31 mouse cellular contexts compared by ENCODE assay signal in genomic region chr5:44667383-44667782, GRCm38 (mm10).
DNase-seq lines count a peak whose midpoint lies in the region; ATAC-seq and TF ChIP-seq lines count a peak whose summit lies in the region.
"Had no signal": no experiment of that assay in that cellular context is flagged by ENCODE, and none has a peak within 500 bp of the region (broad histone marks: within the 10 kb centered on the region; RNA-seq: fewer than 3 reads in every experiment).

No protein-coding gene starts in this region.

- no peak overlapping the region for H3K4me2 ChIP-seq in hindbrain, embryonic 15.5 days
- H3K4me2 ChIP-seq in hindbrain, embryonic 14.5 days (replicated peaks): no peak overlapping the region
- H3K4me2 ChIP-seq in forebrain, postnatal 0 days (ENCODE audit: low read depth): no peak overlapping the region
- H3K4me2 ChIP-seq: embryonic facial prominence, embryonic 12.5 days; heart, embryonic 13.5 days; hindbrain, embryonic 12.5 days; kidney, embryonic 15.5 days; limb, embryonic 15.5 days; neural tube, embryonic 15.5 days; stomach, embryonic 15.5 days had no signal

- ATAC-seq in hindbrain, embryonic 15.5 days (ENCODE audit: low FRiP score, low read depth): peak; percentile 55; the same call in 1 of the 2 replicates
- no peak for ATAC-seq in hindbrain, embryonic 14.5 days (ENCODE audit: low FRiP score)
- ATAC-seq in forebrain, postnatal 0 days: peak; percentile 87
- ATAC-seq: activated CD4-positive, CD25-positive, alpha-beta regulatory T cell, adult 4 months had no signal

- no peak overlapping the region for H3K4me3 ChIP-seq in hindbrain, embryonic 15.5 days
- no peak overlapping the region for H3K4me3 ChIP-seq in hindbrain, embryonic 14.5 days (replicated peaks; ENCODE audit: low read length)
- H3K4me3 ChIP-seq in forebrain, postnatal 0 days (ENCODE audit: low read depth, low read length): no peak overlapping the region
- H3K4me3 ChIP-seq: embryonic facial prominence, embryonic 12.5 days; heart, embryonic 13.5 days; hindbrain, embryonic 12.5 days; kidney, embryonic 15.5 days; limb, embryonic 10.5 days; limb, embryonic 15.5 days; neural tube, embryonic 15.5 days; stomach, embryonic 15.5 days had no signal

- H3K27me3 ChIP-seq in hindbrain, embryonic 15.5 days: no peaks in the 10 kb centered on the region
- H3K27me3 ChIP-seq in hindbrain, embryonic 14.5 days (ENCODE audit: control insufficient read depth, insufficient read depth, low read length): no peaks in the 10 kb centered on the region
- no peaks in the 10 kb centered on the region for H3K27me3 ChIP-seq in forebrain, postnatal 0 days (ENCODE audit: insufficient read depth, low read length)
- H3K27me3 ChIP-seq: CH12.LX; embryonic facial prominence, embryonic 12.5 days; heart, embryonic 13.5 days; hindbrain, embryonic 12.5 days; kidney, embryonic 15.5 days; limb, embryonic 15.5 days; neural tube, embryonic 15.5 days; stomach, embryonic 15.5 days had no signal

- H3K27ac ChIP-seq in hindbrain, embryonic 15.5 days (replicated peaks): no peak overlapping the region
- H3K27ac ChIP-seq in hindbrain, embryonic 14.5 days: no peak overlapping the region
- H3K27ac ChIP-seq in forebrain, postnatal 0 days (ENCODE audit: low read depth, low read length): peak overlapping the region; percentile 67
- H3K27ac ChIP-seq: embryonic facial prominence, embryonic 12.5 days; heart, embryonic 13.5 days; hindbrain, embryonic 12.5 days; limb, embryonic 10.5 days; limb, embryonic 15.5 days; liver, embryonic 14.5 days; macrophage; neural tube, embryonic 15.5 days; stomach, embryonic 15.5 days had no signal

- H3K4me1 ChIP-seq in hindbrain, embryonic 15.5 days (replicated peaks): 0 out of 2 replicates have a peak, but pooled peaks cover 4% of the 10 kb centered on the region
- no peaks in the 10 kb centered on the region for H3K4me1 ChIP-seq in hindbrain, embryonic 14.5 days (replicated peaks; ENCODE audit: control insufficient read depth, insufficient read depth, low read length)
- peaks cover 7% of the 10 kb centered on the region; the same call in 1 of the 2 replicates for H3K4me1 ChIP-seq in forebrain, postnatal 0 days (ENCODE audit: insufficient read depth)
- H3K4me1 ChIP-seq: embryonic facial prominence, embryonic 12.5 days; heart, embryonic 13.5 days; limb, embryonic 10.5 days; limb, embryonic 15.5 days; stomach, embryonic 15.5 days had no signal

- TF ChIP-seq CTCF in forebrain, postnatal 0 days (IDR thresholded peaks at IDR 0.05; ENCODE audit: low read depth): no peak

- no peaks in the 10 kb centered on the region for H3K9me3 ChIP-seq in hindbrain, embryonic 15.5 days
- no peaks in the 10 kb centered on the region for H3K9me3 ChIP-seq in hindbrain, embryonic 14.5 days (ENCODE audit: control insufficient read depth, low read length)
- no peaks in the 10 kb centered on the region for H3K9me3 ChIP-seq in forebrain, postnatal 0 days (ENCODE audit: low read length)
- H3K9me3 ChIP-seq: embryonic facial prominence, embryonic 12.5 days; heart, embryonic 13.5 days; hindbrain, embryonic 12.5 days; kidney, embryonic 15.5 days; limb, embryonic 10.5 days; limb, embryonic 15.5 days; neural tube, embryonic 15.5 days; stomach, embryonic 15.5 days had no signal

- no peaks in the 10 kb centered on the region for H3K36me3 ChIP-seq in hindbrain, embryonic 15.5 days
- no peaks in the 10 kb centered on the region for H3K36me3 ChIP-seq in hindbrain, embryonic 14.5 days (replicated peaks; ENCODE audit: control insufficient read depth, insufficient read depth)
- no peaks in the 10 kb centered on the region for H3K36me3 ChIP-seq in forebrain, postnatal 0 days (ENCODE audit: insufficient read depth)
- H3K36me3 ChIP-seq: embryonic facial prominence, embryonic 12.5 days; heart, embryonic 13.5 days; hindbrain, embryonic 12.5 days; limb, embryonic 15.5 days; neural tube, embryonic 15.5 days; stomach, embryonic 15.5 days had no signal

- WGBS in hindbrain, embryonic 15.5 days: 66% methylated on average over 10 of the region's 10 CpGs
- WGBS in hindbrain, embryonic 14.5 days: 67% methylated on average over 10 of the region's 10 CpGs
- 54% methylated on average over 10 of the region's 10 CpGs for WGBS in forebrain, postnatal 0 days

- no peak overlapping the region for H3K9ac ChIP-seq in hindbrain, embryonic 15.5 days
- H3K9ac ChIP-seq in hindbrain, embryonic 14.5 days: no peak overlapping the region
- no peak overlapping the region for H3K9ac ChIP-seq in forebrain, postnatal 0 days
- H3K9ac ChIP-seq: embryonic facial prominence, embryonic 12.5 days; heart, embryonic 13.5 days; hindbrain, embryonic 12.5 days; kidney, embryonic 15.5 days; limb, embryonic 15.5 days; liver, embryonic 14.5 days; neural tube, embryonic 15.5 days; stomach, embryonic 15.5 days had no signal

- DNase-seq in cerebellum, postnatal 10 days: peak; percentile 7 to 15
- no peak for DNase-seq in cerebellum, postnatal 25 days
- DNase-seq in hindbrain, embryonic 14.5 days (ENCODE audit: low spot score): no peak
- DNase-seq in layer of hippocampus, adult 9-11 months: peak; percentile 18
- no peak for DNase-seq in layer of hippocampus, postnatal 25 days (ENCODE audit: extremely low spot score in 1 of 2, low spot score in 1 of 2)
- peak; percentile 57 for DNase-seq in forebrain, postnatal 0 days
- no peak for DNase-seq in thymus, postnatal 25 days
- DNase-seq: adrenal gland, adult 2 months; adrenal gland, postnatal 36 days; cerebellum, adult 2 months; cerebellum, postnatal 36 days; heart, postnatal 10 days; kidney, adult 18-20 months; kidney, postnatal 25 days; lung, adult 2 months; lung, postnatal 10 days; retina, postnatal 1 day; right cerebral cortex, postnatal 14 days had no signal

Comparison
In these comparisons a context has a peak if more than half of its experiments do, and no peak if none do; other contexts are left out.
1. DNase-seq: peak in cerebellum, postnatal 10 days (2 of 2), layer of hippocampus, adult 9-11 months (single experiment) and forebrain, postnatal 0 days (single experiment); none in cerebellum, postnatal 25 days (0 of 2), hindbrain, embryonic 14.5 days (single experiment), layer of hippocampus, postnatal 25 days (0 of 2) and thymus, postnatal 25 days (single experiment).